Mouse (Mus musculus) G1E (cell line): ENCODE data around the gene Ptpn11.

Source experiments
- CTCF ChIP-seq: IDR thresholded peaks from 2 replicates; pipeline ENCODE4 v1.5.1; 2012; ENCODE audit warnings: low read depth, low read length, inconsistent platforms, mixed read lengths
- GATA1 ChIP-seq: IDR thresholded peaks from 2 replicates; pipeline ENCODE4 v1.6.1; 2012; ENCODE audit warnings: borderline replicate concordance, low read length, inconsistent platforms, mixed read lengths
- GATA2 ChIP-seq: IDR thresholded peaks from 2 replicates; pipeline ENCODE4 v1.6.1; 2012; ENCODE audit warnings: low read depth, low read length, inconsistent platforms, borderline replicate concordance
- TAL1 ChIP-seq: conservative IDR thresholded peaks from 2 replicates; pipeline ENCODE4 v1.6.1; 2012; ENCODE audit warnings: low read depth, low read length, inconsistent platforms, mixed read lengths

GRCm38 (mm10) chr5:121114151-121114550, 77.0 kb downstream of the Ptpn11 start:
- TF ChIP-seq GATA1 (no peak), CTCF (no peak), TAL1 (no peak), GATA2 (no peak)
